Mouse (Mus musculus): ENCODE data around the gene Ano6.

Gene Ano6

GRCm38 (mm10) chr15:95863865-95864660 is 73.4 kb downstream of the Ano6 start:
- DNase-seq = no peak

DNA sequence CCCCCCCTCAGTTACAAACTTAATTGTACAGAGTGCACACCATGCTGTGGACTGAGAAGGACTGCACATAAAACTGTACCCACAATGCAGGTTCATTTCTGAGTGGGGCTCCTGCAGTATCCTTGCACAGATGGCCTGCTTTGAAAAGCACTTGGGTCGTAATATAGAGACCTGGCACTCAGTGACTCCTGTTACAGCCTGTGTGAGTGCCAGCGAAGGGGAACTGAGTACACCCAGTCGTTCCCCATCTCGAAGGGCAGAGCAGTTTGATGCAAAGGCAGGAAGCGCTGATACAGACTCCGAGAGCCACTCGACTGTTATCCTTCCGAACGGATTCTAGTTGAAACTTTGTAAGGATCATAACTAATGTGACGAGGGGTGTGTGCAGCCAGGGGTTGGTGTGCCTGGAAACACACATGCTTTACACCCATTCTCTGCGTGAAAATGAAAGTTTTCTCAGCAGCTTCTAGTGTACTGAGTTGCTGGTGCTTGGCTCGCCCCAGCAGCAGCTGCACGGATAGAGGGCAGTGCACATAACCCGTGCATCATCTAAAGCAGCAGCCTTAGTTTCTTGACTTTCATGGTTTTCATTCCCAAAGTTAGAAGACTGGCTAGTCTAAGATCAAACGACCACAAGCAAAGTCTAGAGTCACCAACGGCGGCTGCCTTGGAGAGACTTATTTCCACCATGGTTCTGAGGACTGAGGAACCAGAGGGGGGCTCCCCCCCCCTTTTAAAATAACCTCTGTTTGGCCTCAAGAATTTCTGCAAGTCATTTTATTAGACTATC is 74.9 kb downstream of the Ano6 start:
- DNase-seq = no peak

DNA sequence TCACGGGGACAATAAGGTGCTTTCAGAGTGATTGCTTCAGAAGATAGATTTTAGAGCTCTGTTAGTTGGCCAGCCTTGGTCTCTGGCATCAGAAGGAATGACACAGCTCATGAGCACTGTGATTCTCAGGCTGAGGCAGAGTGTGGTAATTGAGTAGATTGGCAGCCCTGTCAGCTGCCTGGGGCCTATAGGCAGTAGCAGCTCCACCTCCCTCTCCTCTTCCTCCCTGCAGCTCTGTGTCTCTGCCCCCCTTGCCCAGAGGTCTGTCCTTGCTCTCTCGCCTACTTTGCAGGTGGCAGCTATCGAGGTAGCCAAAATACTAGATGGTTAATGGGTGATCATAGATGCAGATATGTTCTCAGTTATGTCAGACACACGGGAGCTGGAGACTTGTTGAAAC is 77.5 kb downstream of the Ano6 start:
- DNase-seq = no peak

- DNase-seq = no peak
Observed at GRCm38 (mm10) chr15:95869611-95870010, 79.0 kb downstream of the Ano6 start.

GRCm38 (mm10) chr15:95871631-95872030 is 81.0 kb downstream of the Ano6 start:
- no peak for DNase-seq

DNA sequence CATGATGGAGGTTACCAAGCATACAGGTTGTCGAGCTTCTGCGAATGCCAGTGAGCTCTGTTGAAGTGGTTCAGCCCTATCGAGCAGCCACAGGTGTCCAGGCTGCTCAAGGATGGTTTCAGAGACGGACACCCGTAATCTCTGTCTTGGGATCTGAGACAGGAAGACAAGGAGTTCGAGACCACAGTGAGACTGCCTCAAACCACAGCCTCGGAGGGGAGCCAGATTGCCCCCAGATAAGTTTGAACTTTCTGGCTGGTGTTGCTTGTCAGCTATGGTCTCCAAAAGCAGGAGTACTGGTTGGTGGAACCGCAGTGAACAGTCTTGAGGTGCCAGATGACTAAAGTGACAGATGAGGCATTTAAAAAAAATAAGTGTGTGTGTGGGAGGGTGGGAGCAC is 81.8 kb downstream of the Ano6 start:
- no peak for DNase-seq

DNA sequence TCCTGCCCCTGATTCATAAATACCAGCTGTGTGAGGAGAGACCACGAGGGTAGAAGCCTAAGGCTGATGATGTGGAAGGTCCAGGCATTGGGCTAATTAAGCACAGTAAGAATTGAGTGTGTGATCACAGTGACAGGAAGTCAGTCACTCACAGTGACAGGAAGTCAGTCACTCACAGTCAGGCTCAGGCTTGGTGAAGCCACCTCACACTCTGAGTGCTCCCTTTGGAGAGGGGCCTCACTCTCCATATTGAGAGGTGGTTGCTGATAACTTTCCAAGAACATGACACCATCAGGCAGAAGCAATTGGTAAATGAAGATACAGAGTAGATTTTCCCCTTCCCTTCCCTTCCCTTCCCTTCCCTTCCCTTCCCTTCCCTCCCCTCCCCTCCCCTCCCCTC is 82.6 kb downstream of the Ano6 start:
- no peak for DNase-seq

- no peak for DNase-seq
Observed at GRCm38 (mm10) chr15:95874216-95874615, 83.6 kb downstream of the Ano6 start.

DNA sequence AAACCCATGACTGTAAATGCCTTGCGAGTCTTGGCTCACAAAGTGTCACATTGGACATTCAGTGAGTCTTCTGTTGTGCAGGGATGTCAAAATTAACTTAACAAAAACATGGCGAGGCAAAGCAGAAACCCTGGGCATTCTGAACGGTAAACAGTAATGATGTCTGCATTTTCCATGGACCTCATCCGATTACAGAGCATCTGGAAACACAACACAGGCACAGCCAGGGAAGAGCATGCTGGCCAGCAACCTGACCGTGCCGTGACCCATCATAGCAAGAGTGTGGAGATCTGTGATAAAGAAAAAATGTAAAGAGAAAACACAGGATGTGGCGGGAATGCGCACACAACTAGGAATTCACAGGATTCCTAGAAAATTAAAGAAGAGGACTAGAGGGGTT is 84.1 kb downstream of the Ano6 start:
- DNase-seq = no peak

- no peak for DNase-seq
Observed at GRCm38 (mm10) chr15:95875898-95876297, 85.3 kb downstream of the Ano6 start.

DNA sequence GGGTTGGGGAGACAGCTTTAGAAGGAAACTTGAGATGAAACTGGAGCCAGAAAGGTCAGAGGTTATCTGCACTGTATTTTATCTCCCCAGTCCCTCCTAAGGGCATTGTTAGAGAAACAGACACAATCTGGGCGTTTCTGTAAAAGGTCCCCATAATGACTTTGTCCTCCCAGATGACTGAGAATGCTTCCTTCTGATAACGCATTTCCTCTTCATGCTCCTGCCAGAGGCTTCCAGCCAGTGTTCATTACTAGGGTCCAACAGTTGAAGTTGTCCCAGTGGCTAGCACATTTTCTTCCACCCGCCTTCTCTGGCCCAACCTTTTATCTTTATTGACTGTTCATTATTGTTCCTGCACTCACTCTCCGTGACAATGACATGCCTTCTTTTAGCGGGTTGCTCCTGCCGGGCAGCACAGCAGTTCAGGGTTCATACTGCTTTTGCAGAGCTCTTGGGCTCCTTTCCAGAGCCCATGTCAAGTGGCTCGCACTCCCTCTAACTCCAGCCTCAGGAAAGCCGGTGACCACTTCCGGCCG is 90.0 kb downstream of the Ano6 start:
- no peak for DNase-seq

GRCm38 (mm10) chr15:95882436-95882835 is 91.8 kb downstream of the Ano6 start:
- DNase-seq = no peak

- DNase-seq = no peak
Observed at GRCm38 (mm10) chr15:95883559-95883958, 92.9 kb downstream of the Ano6 start.

- DNase-seq = no peak
Observed at GRCm38 (mm10) chr15:95884658-95885620, 94.3 kb downstream of the Ano6 start.

GRCm38 (mm10) chr15:95885953-95886820 is 95.5 kb downstream of the Ano6 start:
- DNase-seq = no peak

DNA sequence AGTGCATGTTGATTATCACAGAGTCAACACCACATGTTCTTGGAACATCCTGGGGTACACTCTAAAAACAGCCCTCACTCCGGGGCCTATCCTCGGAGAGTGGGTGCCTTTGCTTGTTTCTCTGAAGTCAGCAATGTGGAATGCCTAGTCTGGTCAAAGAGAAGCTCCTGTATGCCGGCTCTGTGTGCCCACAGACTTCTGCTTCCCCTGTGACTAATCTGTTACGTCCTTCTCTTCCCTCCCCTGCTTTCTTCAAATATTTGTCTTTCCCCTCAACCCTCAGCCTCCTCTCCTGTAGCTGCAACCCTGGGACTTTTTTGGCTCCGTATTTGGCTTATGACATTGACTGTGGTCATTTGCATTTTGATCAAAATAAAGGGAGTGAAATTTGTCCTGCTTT is 96.7 kb downstream of the Ano6 start:
- DNase-seq = no peak

GRCm38 (mm10) chr15:95888556-95888955 is 97.9 kb downstream of the Ano6 start:
- DNase-seq = no peak

DNA sequence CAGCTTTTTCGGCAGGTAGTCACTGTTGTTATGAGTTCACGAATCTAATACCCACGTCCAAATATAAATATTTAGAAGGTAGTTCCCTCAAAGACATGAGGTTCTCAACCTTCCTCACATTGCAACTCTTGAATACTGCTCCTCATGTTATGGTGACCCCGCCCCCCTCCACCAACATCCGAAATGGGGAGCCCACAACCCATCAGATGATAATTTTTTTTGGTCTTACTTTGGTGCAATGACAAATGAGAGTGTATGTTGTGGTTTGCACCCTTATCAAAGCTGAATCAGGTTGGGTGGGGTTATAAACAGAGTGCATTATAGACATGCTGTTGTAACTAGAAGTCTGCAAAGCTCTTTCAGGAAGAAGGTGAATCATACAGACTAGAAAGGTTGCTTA is 99.7 kb downstream of the Ano6 start:
- DNase-seq = no peak

DNA sequence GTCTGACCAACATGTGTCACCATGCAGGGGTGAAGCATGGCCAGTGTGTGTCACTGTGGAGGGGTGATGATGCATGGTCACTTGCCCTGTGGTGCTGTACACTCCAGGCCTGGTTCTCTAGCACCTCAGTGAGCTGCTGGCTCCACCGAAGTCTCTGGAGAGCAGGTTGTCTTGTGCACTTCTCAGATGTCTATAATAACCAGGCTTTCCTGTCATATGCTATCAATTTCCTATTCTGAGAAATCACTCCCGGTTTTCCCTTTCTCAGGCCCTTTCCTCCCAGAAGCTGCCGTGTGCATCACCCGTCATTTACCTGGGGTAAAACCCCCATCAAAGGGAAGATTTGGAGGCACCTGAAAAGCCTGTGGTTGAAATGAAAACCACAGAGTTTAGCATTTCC is 101.5 kb downstream of the Ano6 start:
- no peak for DNase-seq

GRCm38 (mm10) chr15:95892929-95893328 is 102.3 kb downstream of the Ano6 start:
- no peak for DNase-seq

GRCm38 (mm10) chr15:95895699-95896098 is 105.1 kb downstream of the Ano6 start:
- DNase-seq = no peak

GRCm38 (mm10) chr15:95897653-95898052 is 107.0 kb downstream of the Ano6 start:
- no peak for DNase-seq

Data from cerebellum, adult 18-20 months (tissue).